Mouse (Mus musculus) heart, embryonic 14.5 days (tissue): ENCODE results near the gene Cdrt4. TPM values are rescaled to one million over a fixed set of nuclear protein-coding genes. Genes with fewer than 3 reads are reported as not detected.

ENCODE experiments used
- ATAC-seq: fragments of 200-750 bp; cut with Nextera tagmentation; 2 replicates; pipeline ENCODE4 v1.8.0; 2017; ENCODE audit warnings: low read depth, moderate TSS enrichment; ENCODE audit not compliant: insufficient number of reproducible peaks, insufficient read depth, low FRiP score
- H3K27ac ChIP-seq, 2 experiments: fragments of 200-500 bp in 1 of 2; fragments of 300-500 bp in 1 of 2; sonication (generic) in 1 of 2; replicated peaks in 1 of 2; 2 replicates each; pipeline ENCODE4 v1.5.1; 2012 to 2014; ENCODE audit warnings: low read depth in 2 of 2, low read length in 2 of 2, control low read depth in 1 of 2, mild to moderate bottlenecking in 1 of 2, mixed read lengths in 1 of 2; ENCODE audit not compliant: control insufficient read depth in 1 of 2, insufficient read depth in 1 of 2
- H3K27me3 ChIP-seq: fragments of 300-500 bp; sonication (generic); 2 replicates; pipeline ENCODE4 v1.6.1; 2014; ENCODE audit warnings: mild to moderate bottlenecking, low read length, control low read depth; ENCODE audit not compliant: control insufficient read depth, insufficient read depth
- H3K36me3 ChIP-seq: fragments of 300-500 bp; sonication (generic); 2 replicates; pipeline ENCODE4 v1.6.1; 2014; ENCODE audit warnings: mild to moderate bottlenecking, control low read depth, low read length, mixed read lengths; ENCODE audit not compliant: control insufficient read depth, insufficient read depth
- H3K4me1 ChIP-seq, 2 experiments: fragments of 200-500 bp in 1 of 2; fragments of 300-500 bp in 1 of 2; sonication (generic) in 1 of 2; 2 replicates each; pipeline ENCODE4 v1.6.1; 2012 to 2014; ENCODE audit warnings: low read length in 2 of 2, control low read depth in 1 of 2, mixed read lengths in 1 of 2; ENCODE audit not compliant: control insufficient read depth in 2 of 2, insufficient read depth in 2 of 2
- H3K4me2 ChIP-seq: fragments of 300-500 bp; sonication (generic); 2 replicates; pipeline ENCODE4 v1.6.1; 2014; ENCODE audit warnings: mild to moderate bottlenecking, low read length
- H3K4me3 ChIP-seq, 2 experiments: fragments of 200-500 bp in 1 of 2; fragments of 300-500 bp in 1 of 2; sonication (generic) in 1 of 2; 2 replicates each; pipeline ENCODE4 v1.5.1; 2012 to 2014; ENCODE audit warnings: low read length in 2 of 2, mild to moderate bottlenecking in 2 of 2, control low read depth in 1 of 2, low read depth in 1 of 2, moderate library complexity in 1 of 2; ENCODE audit not compliant: control insufficient read depth in 1 of 2, insufficient read depth in 1 of 2
- H3K9ac ChIP-seq: fragments of 300-500 bp; sonication (generic); 2 replicates; pipeline ENCODE4 v1.6.1; 2014; ENCODE audit warnings: mild to moderate bottlenecking, low read length
- H3K9me3 ChIP-seq: fragments of 300-500 bp; sonication (generic); 2 replicates; pipeline ENCODE4 v1.6.1; 2016; ENCODE audit warnings: low read length, control low read depth; ENCODE audit not compliant: control insufficient read depth
- WGBS: fragments of 180-500 bp; shearing (Covaris S2); extraction: QIAGEN DNeasy Blood & Tissue Kit; methylation state at CpG from one replicate; pipeline ENCODE4 v1.1.7; 2014; 5-methylcytosine and 5-hydroxymethylcytosine counted together
- polyA plus RNA-seq: library from polyadenylated mRNA; unstranded; fragments of >200 nt; fragmentation: Nextera tagmentation; extraction: Ambion mirVana; gene quantifications from 2 replicates; pipeline ENCODE4 v1.2.1, GENCODE M21; 2014

The Cdrt4 gene
- polyA plus RNA-seq, 1 experiment from 2014 or later = not detected

- Histone ChIP-seq H3K9me3 (no peaks in the 10 kb centered on the region), H3K4me2 (no peak overlapping the region), H3K36me3 (no peaks in the 10 kb centered on the region), H3K4me1 (no peaks in the 10 kb centered on the region), H3K4me3 (no peak overlapping the region), H3K27me3 (no peaks in the 10 kb centered on the region), H3K27ac (no peak overlapping the region), H3K9ac (no peak overlapping the region)
- no peak for ATAC-seq
- 62% methylated on average over 4 of the region's 4 CpGs for WGBS
Measured at GRCm38 (mm10) chr11:62945514-62945913, 5.5 kb upstream of the Cdrt4 start.

- no peak overlapping the region for H3K4me3 ChIP-seq
- H3K9ac ChIP-seq = no peak overlapping the region
- H3K4me1 ChIP-seq = no peaks in the 10 kb centered on the region
- ATAC-seq = no peak
- no peak overlapping the region for H3K27ac ChIP-seq
- 82% methylated on average over 1 of the region's 1 CpGs for WGBS
- no peaks in the 10 kb centered on the region for H3K27me3 ChIP-seq
- H3K36me3 ChIP-seq = no peaks in the 10 kb centered on the region
- no peak overlapping the region for H3K4me2 ChIP-seq
- no peaks in the 10 kb centered on the region for H3K9me3 ChIP-seq
Measured at GRCm38 (mm10) chr11:62949548-62949947, 1.4 kb upstream of the Cdrt4 start.

- no peaks in the 10 kb centered on the region for H3K36me3 ChIP-seq
- no peak overlapping the region for H3K4me3 ChIP-seq
- H3K9ac ChIP-seq = no peak overlapping the region
- no peak overlapping the region for H3K4me2 ChIP-seq
- H3K4me1 ChIP-seq = no peaks in the 10 kb centered on the region
- WGBS = 65% methylated on average over 2 of the region's 3 CpGs
- no peak overlapping the region for H3K27ac ChIP-seq
- no peak for ATAC-seq
- H3K27me3 ChIP-seq = no peaks in the 10 kb centered on the region
- 0 out of 2 replicates have a peak, but pooled peaks cover 2% of the 10 kb centered on the region for H3K9me3 ChIP-seq
Measured at GRCm38 (mm10) chr11:62954766-62955165, 3.8 kb downstream of the Cdrt4 start.

GRCm38 (mm10) chr11:62955186-62955585 lies 4.2 kb downstream of the Cdrt4 start:
- H3K27me3 ChIP-seq = no peaks in the 10 kb centered on the region
- 0 out of 2 replicates have a peak, but pooled peaks cover 2% of the 10 kb centered on the region for H3K9me3 ChIP-seq
- H3K4me1 ChIP-seq = no peaks in the 10 kb centered on the region
- H3K4me2 ChIP-seq = no peak overlapping the region
- ATAC-seq = no peak
- no peak overlapping the region for H3K9ac ChIP-seq
- no peak overlapping the region for H3K4me3 ChIP-seq
- WGBS = 86% methylated on average over 5 of the region's 5 CpGs
- H3K36me3 ChIP-seq = no peaks in the 10 kb centered on the region
- H3K27ac ChIP-seq = no peak overlapping the region

- Histone ChIP-seq H3K27ac (no peak overlapping the region), H3K27me3 (no peaks in the 10 kb centered on the region), H3K4me3 (no peak overlapping the region), H3K4me1 (no peaks in the 10 kb centered on the region), H3K9me3 (0 out of 2 replicates have a peak, but pooled peaks cover 2% of the 10 kb centered on the region), H3K4me2 (no peak overlapping the region), H3K9ac (no peak overlapping the region), H3K36me3 (no peaks in the 10 kb centered on the region)
- no peak for ATAC-seq
- 48% methylated on average over 6 of the region's 6 CpGs for WGBS
Measured at GRCm38 (mm10) chr11:62955776-62956175, 4.8 kb downstream of the Cdrt4 start.

- ATAC-seq = no peak
- no peak overlapping the region for H3K27ac ChIP-seq
- H3K4me1 ChIP-seq = no peaks in the 10 kb centered on the region
- H3K4me2 ChIP-seq = no peak overlapping the region
- H3K4me3 ChIP-seq = no peak overlapping the region
- H3K27me3 ChIP-seq = no peaks in the 10 kb centered on the region
- no peaks in the 10 kb centered on the region for H3K36me3 ChIP-seq
- 0 out of 2 replicates have a peak, but pooled peaks cover 2% of the 10 kb centered on the region for H3K9me3 ChIP-seq
- 84% methylated on average over 8 of the region's 8 CpGs for WGBS
- no peak overlapping the region for H3K9ac ChIP-seq
Measured at GRCm38 (mm10) chr11:62957626-62958180, 6.7 kb downstream of the Cdrt4 start.

- H3K27ac ChIP-seq = no peak overlapping the region
- no peak overlapping the region for H3K4me2 ChIP-seq
- no peaks in the 10 kb centered on the region for H3K9me3 ChIP-seq
- no peaks in the 10 kb centered on the region for H3K36me3 ChIP-seq
- WGBS = 61% methylated on average over 4 of the region's 4 CpGs
- ATAC-seq = no peak
- no peak overlapping the region for H3K4me3 ChIP-seq
- no peaks in the 10 kb centered on the region for H3K27me3 ChIP-seq
- no peak overlapping the region for H3K9ac ChIP-seq
- peaks cover 7 to 18% of the 10 kb centered on the region in 2 experiments; a peak in 2 of 4 replicates for H3K4me1 ChIP-seq
Measured at GRCm38 (mm10) chr11:62963292-62963691, 12.3 kb downstream of the Cdrt4 start.

GRCm38 (mm10) chr11:62966424-62966764 lies 15.4 kb downstream of the Cdrt4 start:
- Histone ChIP-seq H3K9ac (no peak overlapping the region), H3K36me3 (no peaks in the 10 kb centered on the region), H3K4me3 (no peak overlapping the region), H3K9me3 (no peaks in the 10 kb centered on the region), H3K4me2 (peak overlapping the region; percentile 64), H3K27ac (peak overlapping the region; percentile 88 to 89), H3K4me1 (peaks cover 7 to 18% of the 10 kb centered on the region in 2 experiments; a peak in 2 of 4 replicates), H3K27me3 (no peaks in the 10 kb centered on the region)
- WGBS = 49% methylated on average over 3 of the region's 3 CpGs
- 0 out of 2 replicates have a peak, but pooled peaks have one; percentile 9 for ATAC-seq
